Mouse (Mus musculus) frontal cortex, postnatal 14 days (tissue): Measurements from ENCODE around the gene Plekha6.
"Not testable (repeated sequence)": the region's sequence is repeated elsewhere in the genome, so short reads cannot be mapped to it uniquely, and the experiment has no call there.

Source experiments
- DNase-seq, 2 experiments: peaks; one replicate each; pipeline ENCODE4 v3.0.0; 2022; ENCODE audit warnings: low spot score in 2 of 2

Plekha6 gene

DNA sequence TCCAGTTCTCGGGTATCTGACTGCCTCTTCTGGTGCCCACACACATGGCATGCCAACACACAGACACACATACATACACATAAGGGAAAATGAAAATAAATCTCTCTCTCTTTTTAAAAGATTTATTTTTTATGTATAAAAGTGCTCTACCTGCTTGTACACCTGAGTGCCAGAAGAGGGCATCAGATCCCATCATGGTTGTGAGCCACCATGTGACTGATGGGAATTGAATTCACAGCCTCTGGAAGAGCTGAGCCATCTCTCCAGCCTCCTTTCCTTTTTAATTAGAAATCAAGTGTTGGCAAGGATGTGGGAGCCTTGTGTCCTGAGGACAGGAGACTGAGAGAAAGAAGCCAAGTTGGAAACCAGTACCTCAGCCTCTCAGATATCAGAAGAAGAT, 153.1 kb downstream of the Plekha6 start:
- DNase-seq: no peak

DNA sequence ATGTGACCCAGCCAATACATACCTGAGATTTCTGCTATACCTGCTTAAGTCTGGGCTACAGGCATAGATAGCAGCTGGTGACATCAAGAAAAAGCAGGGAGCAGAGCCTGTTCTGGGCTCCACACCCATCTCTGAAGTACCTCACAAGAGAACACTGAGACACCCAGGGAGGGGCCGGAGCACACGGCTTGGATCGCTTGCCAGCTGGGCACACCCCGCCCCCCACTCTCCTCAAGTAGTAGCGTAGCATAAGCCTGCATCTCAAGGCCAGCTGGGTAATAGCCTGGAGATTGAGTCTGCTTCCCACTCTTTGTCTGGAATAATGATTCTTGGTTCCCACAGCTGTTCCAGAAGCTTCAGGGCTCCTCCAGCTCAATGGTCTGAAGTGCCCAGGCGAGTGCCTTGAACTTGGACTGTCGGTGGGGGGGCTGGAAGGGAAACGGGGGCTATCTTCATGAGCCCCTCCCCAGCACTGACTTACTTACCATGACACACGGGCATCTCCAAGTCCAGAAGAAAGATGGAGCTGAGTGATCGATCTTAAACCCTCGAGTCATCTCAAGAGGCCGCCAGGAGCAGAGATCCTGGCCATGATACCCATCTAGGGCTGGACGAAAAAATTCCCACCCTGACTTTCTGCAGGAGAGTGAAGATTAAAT, 157.4 kb downstream of the Plekha6 start, which contains the start of gene Kiss1:
TSS of gene Kiss1 (plus strand) at position 609 of the 659 bp plus-strand sequence.
- no peak for DNase-seq

DNA sequence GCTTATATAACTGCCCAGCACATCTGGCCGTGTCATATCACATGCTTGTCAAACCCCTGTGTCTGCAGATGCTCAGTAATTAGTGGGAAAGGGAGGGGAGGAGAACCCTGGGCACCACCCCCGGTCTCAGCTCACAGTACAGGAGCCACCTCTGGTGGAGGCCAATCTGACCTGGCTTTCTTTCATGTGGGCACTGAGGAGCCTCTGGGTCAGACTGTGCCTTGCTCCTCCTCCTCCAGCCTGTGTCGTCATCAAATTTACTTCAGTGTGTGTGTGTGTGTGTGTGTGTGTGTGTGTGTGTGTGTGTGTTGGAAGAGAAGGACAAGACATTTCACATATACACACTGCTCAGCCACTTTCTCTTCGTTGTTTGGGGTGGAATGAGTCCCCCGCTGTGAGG, 159.3 kb downstream of the Plekha6 start:
- no peak for DNase-seq

DNA sequence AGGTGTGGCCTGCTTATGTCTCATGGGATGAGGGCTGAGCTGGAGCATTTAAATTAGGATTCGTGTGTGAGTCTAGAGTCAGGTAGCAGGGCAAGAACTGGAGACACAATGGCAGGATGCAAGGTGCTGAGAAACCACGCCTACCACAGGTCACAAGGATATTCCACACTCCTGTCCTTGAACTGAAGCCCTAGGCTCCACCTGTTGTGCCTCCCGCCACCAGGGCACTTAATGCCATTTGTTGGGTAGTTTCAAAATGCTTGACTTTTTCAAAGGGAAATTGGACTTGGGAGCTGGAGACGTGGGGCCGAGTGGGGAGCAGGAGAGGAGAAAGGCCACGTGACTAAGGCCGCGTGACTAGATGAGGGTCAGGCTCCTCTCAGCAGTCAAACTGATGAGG, 161.9 kb downstream of the Plekha6 start:
- no peak for DNase-seq

GRCm38 (mm10) chr1:133327094-133327493, 163.1 kb downstream of the Plekha6 start:
- no peak for DNase-seq

DNA sequence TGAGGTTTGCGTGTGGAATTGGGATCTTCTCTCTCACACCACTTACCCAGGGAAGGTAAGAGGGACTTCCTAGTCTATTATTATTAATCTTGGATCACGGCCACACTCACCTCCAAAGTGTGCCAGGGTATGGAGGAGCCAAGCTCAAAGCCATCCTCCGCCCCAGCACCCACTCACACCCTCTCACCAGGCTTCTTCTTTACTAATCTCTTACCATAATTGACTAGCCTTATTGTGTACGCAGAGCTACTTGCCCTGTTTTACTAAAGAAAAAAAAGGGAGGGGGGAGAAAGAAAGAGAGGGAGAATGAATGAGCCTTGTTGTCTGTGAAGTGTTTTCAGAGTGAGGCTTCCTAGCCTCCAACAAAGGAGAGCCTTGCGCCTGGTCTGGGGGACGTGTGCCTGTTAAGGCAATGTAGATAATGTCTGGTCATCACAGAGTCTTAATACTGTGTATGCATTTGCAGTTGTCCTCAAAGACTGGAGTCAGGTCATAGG, 164.3 kb downstream of the Plekha6 start:
- DNase-seq: no peak

- no peak for DNase-seq
These were observed 165.1 kb downstream of the Plekha6 start for GRCm38 (mm10) chr1:133328896-133329637.

- no peak for DNase-seq
These were observed 165.6 kb downstream of the Plekha6 start for GRCm38 (mm10) chr1:133329638-133329964.

DNA sequence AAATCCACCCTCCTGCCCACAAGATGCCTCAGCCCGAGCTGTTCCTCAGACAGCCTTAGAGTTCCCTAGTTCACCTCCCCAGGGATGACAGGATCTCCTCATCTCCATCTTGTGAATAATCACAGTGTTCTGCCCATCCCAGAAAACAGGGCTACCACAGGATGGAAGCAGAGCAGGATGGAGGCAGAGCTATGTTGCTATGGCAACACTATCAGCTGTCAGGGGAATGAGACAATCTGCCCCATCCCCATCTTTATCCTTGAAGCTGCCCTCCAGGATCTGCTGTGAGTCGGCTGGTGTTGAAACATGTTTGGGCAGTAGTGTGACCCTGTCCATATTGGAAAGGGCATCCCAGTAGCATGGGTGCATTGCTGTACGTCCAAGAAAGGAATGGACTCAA, 167.1 kb downstream of the Plekha6 start:
- no peak for DNase-seq

GRCm38 (mm10) chr1:133332656-133333430, 168.8 kb downstream of the Plekha6 start:
- no peak for DNase-seq

DNA sequence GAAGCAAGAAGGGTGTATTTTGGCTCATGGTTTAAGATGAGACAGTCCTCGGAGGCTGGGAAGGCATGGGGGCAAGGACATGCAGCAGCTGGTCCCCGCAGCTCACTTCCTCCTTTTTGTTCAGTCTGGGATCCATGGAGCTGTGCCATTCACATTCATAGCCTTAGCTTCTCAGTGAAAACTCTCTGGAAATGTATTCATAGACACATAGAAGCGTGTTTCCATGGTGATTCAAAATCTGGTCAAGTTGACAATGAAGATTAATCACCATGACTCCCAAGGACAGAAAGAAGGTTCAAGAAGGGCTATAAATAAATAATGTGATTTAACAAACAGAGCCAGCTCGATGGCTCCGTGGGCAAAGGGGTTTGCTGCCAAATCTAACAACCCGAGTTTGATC, 169.9 kb downstream of the Plekha6 start:
- DNase-seq: no peak

DNA sequence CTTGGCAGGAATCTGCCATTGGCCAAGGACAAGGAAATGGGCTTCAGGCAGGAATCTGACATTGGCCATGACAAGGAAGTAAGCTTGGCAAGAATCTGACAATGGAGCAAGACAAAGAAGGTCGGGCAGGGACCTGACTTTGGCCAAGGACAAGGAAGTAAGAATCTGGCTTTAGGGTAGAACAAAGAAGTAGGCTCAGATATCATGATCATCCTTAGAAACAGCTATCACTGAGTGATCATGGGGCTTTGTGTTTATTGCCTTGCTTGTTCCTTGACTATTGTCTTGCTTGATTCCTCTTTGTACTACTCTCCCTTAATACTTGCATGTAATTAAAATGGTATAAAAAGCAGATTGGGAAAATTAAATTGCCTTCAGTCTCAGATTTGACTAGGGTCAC, 176.4 kb downstream of the Plekha6 start:
- DNase-seq: not testable (repeated sequence)

DNA sequence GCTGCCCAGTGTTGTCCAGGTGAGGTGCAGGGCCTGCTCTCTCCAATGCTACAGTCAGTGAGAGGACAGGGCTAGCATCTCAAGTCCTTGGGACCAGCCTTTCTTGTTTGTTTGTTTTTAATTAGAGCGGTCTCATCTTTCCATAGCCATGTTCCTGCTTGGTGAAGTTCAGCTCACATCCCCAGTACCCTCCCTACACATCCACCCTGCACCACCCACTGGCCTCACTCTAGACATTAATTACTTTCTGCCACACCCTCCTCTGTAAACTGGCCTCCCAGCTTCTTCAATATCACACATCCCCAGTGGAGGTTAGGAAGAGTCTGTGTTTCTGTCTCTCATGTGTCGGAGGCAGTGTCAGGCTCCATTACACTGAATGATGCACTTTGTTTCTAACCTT, 180.3 kb downstream of the Plekha6 start:
- DNase-seq: no peak

- DNase-seq: no peak
These were observed 182.5 kb downstream of the Plekha6 start for GRCm38 (mm10) chr1:133346531-133346930.

- no peak for DNase-seq
These were observed 183.2 kb downstream of the Plekha6 start for GRCm38 (mm10) chr1:133347226-133347625.

- no peak for DNase-seq
These were observed 183.9 kb downstream of the Plekha6 start for GRCm38 (mm10) chr1:133347693-133348520.

GRCm38 (mm10) chr1:133350210-133350609, 186.2 kb downstream of the Plekha6 start, which contains the start of gene Ren1:
Ren1 (plus strand) TSS chr1:133350510.
- DNase-seq: no peak

DNA sequence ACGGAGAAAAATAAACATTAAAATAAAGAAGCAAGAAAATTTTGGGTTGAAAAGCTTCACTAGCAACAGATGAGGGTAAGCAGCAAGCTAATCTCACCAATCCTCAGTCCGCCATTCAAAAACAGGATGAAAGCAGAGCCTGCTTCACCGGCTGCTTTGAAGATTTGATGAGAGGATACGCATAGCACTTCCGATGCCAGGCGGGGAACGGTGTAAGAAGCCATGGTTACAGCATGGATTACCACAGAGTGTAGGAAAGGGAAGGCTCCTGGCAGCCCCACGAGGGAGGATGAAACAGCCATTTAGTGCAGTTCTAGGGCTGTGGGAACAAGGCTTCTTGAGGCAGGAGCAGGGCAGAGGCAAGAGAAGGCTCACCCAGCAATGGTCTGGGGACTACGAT, 187.8 kb downstream of the Plekha6 start:
- DNase-seq: no peak
